Mouse (Mus musculus) splenic B cell, adult 2 months (primary cell): ENCODE results near the gene Mrps16.

Experiments
- DNase-seq: peaks from one replicate; pipeline ENCODE4 v3.0.0-alpha.2; 2011; ENCODE audit warnings: low read depth, low spot score
- H3K27me3 ChIP-seq: 2 replicates; pipeline ENCODE4 v1.6.1; 2012; ENCODE audit warnings: mild to moderate bottlenecking, low read length, moderate library complexity, mixed read lengths; ENCODE audit not compliant: control insufficient read depth, poor library complexity, insufficient read depth, severe bottlenecking
- H3K36me3 ChIP-seq: 2 replicates; pipeline ENCODE4 v1.6.1; 2012; ENCODE audit warnings: mild to moderate bottlenecking, low read length, moderate library complexity, mixed read lengths; ENCODE audit not compliant: control insufficient read depth, poor library complexity, insufficient read depth, severe bottlenecking

Gene Mrps16

DNA sequence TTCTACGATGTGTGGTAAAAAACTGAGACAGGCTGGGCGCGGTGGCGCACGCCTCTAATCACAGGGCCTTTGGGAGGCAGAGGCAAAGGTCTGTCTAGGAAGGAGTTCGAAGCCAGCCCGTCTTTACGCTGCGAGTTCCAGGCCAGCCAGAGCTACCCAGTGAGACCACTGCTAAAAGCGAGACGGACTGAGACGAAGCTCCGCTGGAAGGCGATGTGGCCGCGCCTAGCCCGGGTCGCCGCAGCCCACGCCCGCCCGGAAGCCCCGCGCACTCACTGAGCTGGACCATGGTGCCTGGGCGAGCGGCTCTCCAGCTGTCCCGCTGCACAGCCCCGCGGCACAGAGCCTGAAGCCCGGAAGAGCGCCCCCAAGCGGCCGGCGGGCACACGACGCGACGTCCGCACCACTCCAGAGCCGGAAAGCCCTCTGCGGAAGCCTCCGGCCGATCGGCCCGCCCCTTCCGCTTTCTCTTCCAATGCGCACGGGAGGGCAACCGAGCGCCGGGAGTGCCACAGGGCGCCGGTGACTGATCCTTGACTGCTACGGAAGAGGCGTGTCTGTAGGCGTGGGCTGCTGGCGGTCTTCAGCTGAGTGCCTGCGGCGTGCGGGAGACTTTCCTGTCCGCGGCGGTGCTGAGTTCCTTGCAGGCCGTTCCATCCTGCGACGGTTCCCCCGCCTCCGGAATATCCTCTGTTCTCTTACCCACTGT is at the start of gene Mrps16:
Gene Mrps16, minus strand, starts transcription at position 430 of the 709 bp plus-strand sequence.
- peak; percentile 98 for DNase-seq
- H3K36me3 ChIP-seq, result 0 out of 2 replicates have a peak, but pooled peaks cover 2% of the 10 kb centered on the region
- H3K27me3 ChIP-seq, result no peaks in the 10 kb centered on the region

DNA sequence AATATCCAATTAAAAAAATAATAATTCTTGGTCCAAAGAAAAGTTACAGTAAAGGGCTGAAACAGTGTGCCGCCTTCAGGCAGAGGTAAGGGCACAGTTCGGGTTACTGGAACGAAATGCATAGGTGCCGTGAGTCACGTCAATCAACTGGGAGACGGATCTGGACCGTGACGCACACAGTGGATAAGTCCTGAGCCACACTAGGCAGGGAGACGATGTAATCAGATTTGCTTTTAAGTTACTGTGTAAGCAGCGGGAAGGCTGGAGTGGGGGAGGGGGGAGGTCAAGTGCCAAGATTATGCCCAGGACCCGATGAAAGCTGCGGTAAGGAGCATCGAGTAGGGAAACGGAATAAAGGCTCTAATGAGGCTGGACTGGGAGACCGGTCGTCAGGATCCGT is 48.8 kb upstream of the Mrps16 start:
- no peaks in the 10 kb centered on the region for H3K27me3 ChIP-seq
- no peaks in the 10 kb centered on the region for H3K36me3 ChIP-seq
- DNase-seq, result no peak

DNA sequence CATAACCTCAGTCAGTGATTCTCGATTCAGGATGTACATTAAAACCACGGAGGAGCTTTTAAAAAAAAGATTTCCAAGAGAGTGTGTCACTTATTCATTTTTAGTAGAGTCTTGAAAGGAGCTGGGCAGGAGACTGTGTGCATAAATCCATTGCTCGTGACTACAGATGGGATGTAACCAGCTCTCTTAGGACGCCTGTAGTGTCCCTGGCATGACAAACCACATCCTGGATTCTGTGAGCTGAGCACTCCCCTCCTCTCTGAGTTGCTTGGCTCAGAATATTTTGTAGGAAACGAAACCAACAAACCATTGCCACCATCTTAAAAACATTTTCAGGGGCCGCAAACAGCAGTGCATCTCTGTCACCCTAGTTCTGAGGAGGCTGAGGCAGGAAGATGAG is 43.5 kb upstream of the Mrps16 start:
- DNase-seq, result peak; percentile 7
- Histone ChIP-seq H3K27me3 (no peaks in the 10 kb centered on the region), H3K36me3 (no peaks in the 10 kb centered on the region)

DNA sequence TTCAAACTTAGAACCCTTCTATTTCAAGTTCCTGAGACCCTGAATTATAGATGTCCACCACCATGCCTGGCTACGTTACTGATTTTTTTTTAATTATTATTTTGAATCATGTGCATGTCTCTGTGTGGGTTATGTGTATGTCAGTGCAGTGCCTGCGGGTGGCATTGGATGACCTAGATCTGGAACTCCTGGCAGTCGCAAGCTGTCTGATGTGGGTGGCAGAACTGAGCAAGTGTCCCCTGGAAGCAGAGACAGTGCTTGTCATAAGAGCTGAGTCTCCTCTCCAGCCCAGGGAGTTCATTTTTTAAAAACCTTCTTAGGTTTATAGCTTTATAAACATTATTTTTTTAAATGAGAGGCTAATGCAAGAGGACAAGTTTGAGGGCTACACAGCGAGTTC is 39.0 kb upstream of the Mrps16 start:
- DNase-seq, result no peak
- Histone ChIP-seq H3K27me3 (no peaks in the 10 kb centered on the region), H3K36me3 (no peaks in the 10 kb centered on the region)

DNA sequence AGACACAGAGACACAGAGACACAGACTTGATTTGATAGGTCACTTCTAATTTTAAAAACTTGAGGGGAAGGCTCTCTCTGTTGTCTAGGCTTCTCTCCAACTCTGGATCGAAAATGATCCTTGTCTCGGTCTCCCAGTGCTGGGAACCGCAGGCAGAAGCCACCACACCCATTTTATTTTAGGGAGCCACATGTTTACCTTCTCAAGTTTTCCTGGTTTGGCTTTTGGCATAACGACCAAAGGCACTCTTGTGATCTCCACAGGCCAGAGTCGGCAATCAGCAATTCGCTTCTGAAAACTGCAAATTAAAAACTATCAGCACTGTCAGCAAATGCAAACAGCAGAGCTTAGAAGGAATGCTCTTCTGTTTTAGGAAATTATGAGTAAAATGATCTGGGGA is 38.3 kb upstream of the Mrps16 start:
- no peak for DNase-seq
- no peaks in the 10 kb centered on the region for H3K27me3 ChIP-seq
- H3K36me3 ChIP-seq, result no peaks in the 10 kb centered on the region

DNA sequence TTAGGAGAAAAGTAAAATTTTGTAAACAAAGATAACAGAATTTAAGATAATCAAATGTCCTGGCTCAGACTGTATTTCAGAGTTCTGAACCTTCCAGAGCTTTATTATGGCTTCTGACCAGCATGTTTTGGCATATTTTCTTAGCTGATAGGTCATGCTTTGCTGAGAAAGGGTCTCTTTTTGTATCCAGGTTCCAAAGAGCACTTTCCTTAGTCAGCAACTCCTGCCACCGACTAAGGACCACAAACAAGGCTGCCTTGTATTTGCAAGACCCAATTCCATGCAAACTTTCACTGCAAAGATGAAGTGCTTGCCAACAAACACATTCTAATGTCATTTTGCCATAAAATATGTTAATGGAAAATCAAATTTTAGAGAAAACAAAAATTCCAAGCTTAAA is 36.4 kb upstream of the Mrps16 start:
- Histone ChIP-seq H3K27me3 (no peaks in the 10 kb centered on the region), H3K36me3 (no peaks in the 10 kb centered on the region)
- no peak for DNase-seq

DNA sequence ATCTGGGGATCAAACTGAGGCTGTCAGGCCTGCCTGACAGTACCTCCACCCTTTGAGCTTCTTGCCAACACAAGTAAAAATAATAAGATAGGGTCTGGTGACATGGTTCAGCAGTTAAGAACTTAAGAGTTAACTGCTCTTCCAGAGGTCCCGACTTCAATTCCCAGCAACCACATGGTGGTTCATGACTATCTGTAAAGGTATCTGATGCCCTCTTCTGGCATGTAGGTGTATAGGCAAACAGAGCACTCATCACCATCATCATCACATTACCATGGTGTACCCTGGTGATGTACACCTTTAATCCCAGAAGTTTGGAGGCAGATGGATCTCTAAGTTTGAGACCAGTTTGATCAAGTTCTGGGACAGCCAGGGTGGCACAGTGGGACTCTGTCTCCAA is 35.2 kb upstream of the Mrps16 start:
- Histone ChIP-seq H3K27me3 (no peaks in the 10 kb centered on the region), H3K36me3 (no peaks in the 10 kb centered on the region)
- DNase-seq, result peak; percentile 29

DNA sequence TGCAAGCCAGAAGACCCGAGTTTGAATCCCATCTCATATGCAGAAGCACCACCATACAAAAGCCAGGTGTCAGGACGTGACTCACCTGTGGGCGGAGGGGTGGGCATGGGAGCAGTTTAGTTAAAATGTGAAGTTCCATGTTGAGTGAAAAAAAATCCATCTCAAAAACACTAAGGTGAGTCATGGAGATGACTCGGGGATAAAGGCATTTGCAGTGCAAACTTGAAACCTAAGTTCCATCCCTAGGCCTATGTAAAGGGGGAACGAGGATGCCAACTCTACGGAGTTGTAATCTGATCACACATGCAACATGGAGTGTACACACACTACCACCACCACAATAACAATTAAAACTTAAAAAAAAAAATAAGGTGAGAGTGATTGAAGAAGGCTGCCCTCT is 29.6 kb upstream of the Mrps16 start:
- Histone ChIP-seq H3K36me3 (no peaks in the 10 kb centered on the region), H3K27me3 (no peaks in the 10 kb centered on the region)
- DNase-seq, result no peak

DNA sequence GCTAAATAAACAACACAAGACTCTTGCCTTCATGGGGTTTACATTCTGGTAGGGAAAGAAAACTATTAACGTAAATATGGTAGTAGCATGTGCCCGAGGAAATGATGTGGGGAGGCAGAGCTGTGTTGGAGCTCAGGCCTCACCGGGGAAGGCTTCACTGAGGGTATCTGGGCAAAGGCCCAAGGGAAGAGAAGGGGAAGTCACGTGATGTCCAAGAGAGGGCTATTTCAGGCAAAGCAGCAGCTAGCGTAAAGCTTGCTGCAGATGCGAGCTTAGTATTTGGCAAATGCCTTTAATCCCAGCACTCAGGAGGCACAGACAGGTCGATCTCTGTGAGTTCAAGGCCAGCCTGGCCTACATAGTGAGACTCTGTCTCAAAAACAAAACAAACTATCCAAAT is 28.8 kb upstream of the Mrps16 start:
- no peaks in the 10 kb centered on the region for H3K27me3 ChIP-seq
- no peaks in the 10 kb centered on the region for H3K36me3 ChIP-seq
- peak; percentile 8 for DNase-seq

DNA sequence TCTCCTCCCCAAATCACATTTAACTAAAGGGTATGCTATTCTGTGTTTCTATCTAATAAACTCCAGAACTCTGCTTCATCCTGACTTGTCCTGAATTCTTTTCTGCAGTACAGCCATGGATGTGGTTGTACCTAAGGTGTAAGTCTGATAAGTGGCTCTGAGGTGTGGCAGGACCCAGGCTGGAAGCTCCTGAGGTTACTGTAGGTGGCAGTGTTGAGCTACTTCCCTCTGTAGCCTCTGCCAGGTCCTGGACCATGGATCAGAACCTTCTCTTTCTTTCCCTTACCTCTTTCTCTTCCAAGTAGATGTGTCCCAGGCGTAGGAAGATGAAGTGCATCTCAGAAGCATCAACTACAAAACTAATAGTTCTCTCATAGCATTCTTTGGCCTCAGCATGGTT is 6.6 kb upstream of the Mrps16 start:
- H3K36me3 ChIP-seq, result no peaks in the 10 kb centered on the region
- H3K27me3 ChIP-seq, result no peaks in the 10 kb centered on the region
- DNase-seq, result peak; percentile 63

DNA sequence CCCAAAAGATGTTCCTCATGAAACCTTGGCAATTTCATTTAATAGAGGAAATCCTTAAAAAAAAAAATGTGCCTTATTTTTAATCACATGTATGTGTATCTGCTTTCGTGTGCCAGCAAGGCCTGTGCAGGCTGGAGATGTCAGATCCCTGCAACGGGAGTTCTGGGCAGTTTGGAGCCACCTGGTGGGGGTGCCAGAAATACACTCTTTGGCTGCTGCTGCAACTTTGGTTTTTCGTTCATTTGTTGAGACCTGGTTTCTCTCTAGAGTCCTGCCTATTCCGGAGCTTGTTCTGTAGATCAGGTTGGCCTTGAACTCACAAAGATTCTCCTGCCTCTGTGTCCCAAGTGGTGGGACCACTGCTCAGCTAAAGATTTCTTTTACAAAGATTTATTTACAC is 5.4 kb upstream of the Mrps16 start:
- peak; percentile 70 for DNase-seq
- no peaks in the 10 kb centered on the region for H3K27me3 ChIP-seq
- H3K36me3 ChIP-seq, result no peaks in the 10 kb centered on the region

DNA sequence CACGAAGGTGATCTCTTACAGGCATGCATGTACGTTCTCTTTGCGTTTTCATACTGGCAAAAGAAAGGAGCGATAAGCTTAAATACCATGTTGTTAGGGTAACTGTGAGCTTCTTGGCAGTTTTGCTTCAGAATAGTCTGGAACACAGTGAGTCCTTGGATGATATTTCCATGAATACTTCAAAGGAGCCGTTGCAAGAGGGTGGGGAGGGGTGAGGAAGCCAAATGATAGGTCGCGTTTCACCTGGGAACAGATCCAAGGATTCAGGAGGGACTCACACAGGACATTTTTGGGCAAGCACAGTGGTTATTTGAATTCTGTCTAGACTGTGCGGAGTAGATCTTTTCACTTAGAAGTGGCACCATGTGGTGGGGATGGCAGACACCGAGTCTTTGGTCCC is 3.8 kb upstream of the Mrps16 start:
- DNase-seq, result no peak
- H3K36me3 ChIP-seq, result no peaks in the 10 kb centered on the region
- no peaks in the 10 kb centered on the region for H3K27me3 ChIP-seq

DNA sequence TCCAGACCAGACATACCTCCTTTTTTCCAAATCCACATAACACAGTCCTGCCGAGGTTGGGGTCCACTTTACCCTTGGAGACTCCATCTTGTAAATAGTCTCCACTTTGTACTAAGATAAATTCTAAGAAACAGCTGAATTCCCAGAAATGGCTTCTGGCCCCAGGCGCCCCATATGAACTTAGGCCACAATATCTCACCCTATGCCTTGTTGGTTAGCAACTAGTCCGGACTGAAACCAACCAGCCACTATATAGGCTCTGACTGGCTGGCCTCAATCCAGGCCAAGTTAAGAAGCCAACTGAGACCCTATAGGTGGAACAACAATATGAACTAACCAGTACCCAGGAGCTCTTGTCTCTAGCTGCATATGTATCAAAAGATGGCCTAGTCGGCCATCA is 1.1 kb downstream of the Mrps16 start:
- H3K27me3 ChIP-seq, result no peaks in the 10 kb centered on the region
- DNase-seq, result no peak
- 0 out of 2 replicates have a peak, but pooled peaks cover 2% of the 10 kb centered on the region for H3K36me3 ChIP-seq

DNA sequence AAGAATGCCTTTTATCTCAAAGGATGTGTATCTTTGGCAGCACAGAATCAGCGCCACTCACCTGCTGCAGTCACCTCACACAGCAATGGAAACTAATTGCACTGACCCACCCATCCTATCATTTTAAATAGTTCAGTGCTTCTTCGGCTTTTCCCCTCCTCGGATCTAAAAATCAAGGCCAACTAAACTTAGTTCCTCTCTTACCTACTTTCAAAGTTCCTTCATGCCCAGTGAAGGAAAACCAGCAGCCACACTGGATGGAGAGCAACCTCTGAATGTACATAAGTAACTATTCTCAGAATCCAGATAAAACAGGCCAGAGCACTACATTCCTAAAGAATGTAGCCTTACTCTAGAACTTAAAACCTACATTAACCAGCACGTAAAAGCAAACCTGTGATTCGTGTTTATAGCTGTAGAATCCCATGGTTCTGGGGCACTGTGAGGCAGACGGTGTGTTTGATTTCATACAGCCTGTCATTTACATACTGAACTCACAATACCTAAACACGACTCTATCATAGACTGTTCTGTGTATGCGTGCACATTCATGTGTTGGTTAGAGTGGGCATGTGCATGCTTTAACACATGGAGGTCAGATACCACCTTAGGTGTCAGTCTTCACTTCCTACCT is 3.9 kb downstream of the Mrps16 start:
- Histone ChIP-seq H3K36me3 (peaks cover 2% of the 10 kb centered on the region; the same call in 1 of the 2 replicates), H3K27me3 (no peaks in the 10 kb centered on the region)
- DNase-seq, result no peak

DNA sequence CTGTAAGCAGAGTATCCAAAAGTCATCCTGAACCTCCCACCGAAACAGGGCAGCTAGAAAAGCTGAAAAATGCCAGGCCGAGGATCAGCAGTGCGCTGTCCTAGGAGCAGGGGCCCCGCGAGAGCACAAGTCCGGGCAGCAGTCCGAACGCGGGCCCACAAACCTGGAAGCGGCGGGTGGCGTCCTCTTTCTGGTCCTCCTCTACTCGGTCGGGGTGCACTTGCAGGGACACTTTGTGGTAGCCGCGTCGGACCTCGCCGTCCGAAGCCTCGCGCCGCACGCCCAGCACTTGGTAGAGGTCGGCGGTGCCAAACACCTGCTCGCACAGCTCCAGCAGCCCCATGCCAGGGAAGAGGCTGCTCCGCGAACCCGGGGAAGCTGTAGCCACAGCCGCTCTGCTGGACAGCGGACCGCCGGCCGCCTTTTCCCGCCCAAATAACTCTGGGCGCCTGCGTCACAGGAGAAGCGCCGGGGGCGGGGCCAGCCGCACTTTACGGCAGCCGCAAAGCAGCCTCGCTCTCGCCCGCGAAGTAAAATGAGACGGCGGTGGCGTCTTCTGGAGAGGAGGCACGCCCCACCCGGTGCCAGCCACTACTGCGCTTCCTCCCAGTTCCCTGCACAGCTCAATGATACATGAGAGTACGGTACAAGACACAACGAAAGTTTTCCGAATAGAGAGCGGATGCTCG is 4.8 kb downstream of the Mrps16 start, which contains the start of gene Dnajc9:
Gene Dnajc9, minus strand, starts transcription at position 470 of the 689 bp plus-strand sequence.
- Histone ChIP-seq H3K36me3 (peaks cover 2% of the 10 kb centered on the region; the same call in 1 of the 2 replicates), H3K27me3 (no peaks in the 10 kb centered on the region)
- DNase-seq, result peak; percentile 92
